Mouse (Mus musculus) hindbrain, embryonic 13.5 days (tissue): ENCODE data around the gene Myo1e. TPM values are rescaled to one million over a fixed set of nuclear protein-coding genes. Genes with fewer than 3 reads are reported as not detected.

ENCODE experiments used
- ATAC-seq: fragments of 200-750 bp; cut with Nextera tagmentation; 2 replicates; pipeline ENCODE4 v1.8.0; 2017; ENCODE audit warnings: moderate TSS enrichment; ENCODE audit not compliant: low FRiP score
- H3K27ac ChIP-seq: fragments of 300-500 bp; sonication (generic); 2 replicates; pipeline ENCODE4 v1.5.1; 2015; ENCODE audit warnings: inconsistent platforms, mild to moderate bottlenecking, moderate library complexity
- H3K27me3 ChIP-seq: fragments of 300-500 bp; sonication (generic); 2 replicates; pipeline ENCODE4 v1.6.1; 2015; ENCODE audit warnings: mild to moderate bottlenecking, inconsistent platforms
- H3K36me3 ChIP-seq: fragments of 300-500 bp; sonication (generic); 2 replicates; pipeline ENCODE4 v1.6.1; 2015; ENCODE audit warnings: mild to moderate bottlenecking, inconsistent platforms
- H3K4me1 ChIP-seq: fragments of 300-500 bp; sonication (generic); replicated peaks from 2 replicates; pipeline ENCODE4 v1.6.1; 2015; ENCODE audit warnings: inconsistent platforms
- H3K4me2 ChIP-seq: fragments of 300-500 bp; sonication (generic); 2 replicates; pipeline ENCODE4 v1.6.1; 2015; ENCODE audit warnings: inconsistent platforms, mild to moderate bottlenecking, moderate library complexity
- H3K4me3 ChIP-seq: fragments of 300-500 bp; sonication (generic); 2 replicates; pipeline ENCODE4 v1.5.1; 2015; ENCODE audit warnings: mild to moderate bottlenecking, inconsistent platforms
- H3K9ac ChIP-seq: fragments of 300-500 bp; sonication (generic); 2 replicates; pipeline ENCODE4 v1.6.1; 2015; ENCODE audit warnings: mild to moderate bottlenecking, inconsistent platforms
- H3K9me3 ChIP-seq: fragments of 300-500 bp; sonication (generic); 2 replicates; pipeline ENCODE4 v1.6.1; 2016; ENCODE audit warnings: inconsistent platforms
- WGBS: fragments of 180-500 bp; shearing (Covaris S2); methylation state at CpG from one replicate; pipeline ENCODE4 v1.1.7; 2015; 5-methylcytosine and 5-hydroxymethylcytosine counted together
- microRNA-seq: library from miRNA; unstranded; fragments of <30 nt; microRNA quantifications from one replicate; pipeline ENCODE4, GENCODE M21; 2016
- polyA plus RNA-seq: library from polyadenylated mRNA; unstranded; fragments of >200 nt; fragmentation: Nextera tagmentation; extraction: Ambion mirVana; gene quantifications from 2 replicates; pipeline ENCODE4 v1.2.1, GENCODE M21; 2015

Gene Myo1e
- polyA plus RNA-seq, 1 experiment from 2014 or later, result 9.2 TPM

GRCm38 (mm10) chr9:70416412-70416811 lies 209.3 kb downstream of the Myo1e start:
- 90% methylated on average over 3 of the region's 3 CpGs for WGBS
- no peak overlapping the region for H3K4me2 ChIP-seq
- no peak overlapping the region for H3K27ac ChIP-seq
- ATAC-seq, result no peak
- H3K9ac ChIP-seq, result no peak overlapping the region
- H3K9me3 ChIP-seq, result no peaks in the 10 kb centered on the region
- H3K27me3 ChIP-seq, result no peaks in the 10 kb centered on the region
- peaks cover 47% of the 10 kb centered on the region for H3K36me3 ChIP-seq
- no peak overlapping the region for H3K4me3 ChIP-seq
- peaks cover 10% of the 10 kb centered on the region for H3K4me1 ChIP-seq

GRCm38 (mm10) chr9:70421257-70422056 lies 214.3 kb downstream of the Myo1e start, which contains the start of gene Ccnb2:
Ccnb2 (minus strand) TSS chr9:70421547.
- H3K36me3 ChIP-seq, result peaks cover 34% of the 10 kb centered on the region
- no peaks in the 10 kb centered on the region for H3K9me3 ChIP-seq
- WGBS, result 3% methylated on average over 45 of the region's 45 CpGs
- peak within 1 kb of the TSS; percentile 95 for H3K4me2 ChIP-seq
- peaks cover 15% of the 10 kb centered on the region for H3K4me1 ChIP-seq
- H3K9ac ChIP-seq, result peak within 1 kb of the TSS; percentile 65
- peak; percentile 96 for ATAC-seq
- peak within 1 kb of the TSS; percentile 51 for H3K4me3 ChIP-seq
- no peaks in the 10 kb centered on the region for H3K27me3 ChIP-seq
- H3K27ac ChIP-seq, result no peak within 1 kb of the TSS

- peaks cover 15% of the 10 kb centered on the region for H3K4me1 ChIP-seq
- no peaks in the 10 kb centered on the region for H3K27me3 ChIP-seq
- no peak for ATAC-seq
- no peak overlapping the region for H3K27ac ChIP-seq
- H3K4me2 ChIP-seq, result no peak overlapping the region
- H3K36me3 ChIP-seq, result peaks cover 44% of the 10 kb centered on the region
- WGBS, result 95% methylated on average over 2 of the region's 2 CpGs
- H3K4me3 ChIP-seq, result no peak overlapping the region
- no peak overlapping the region for H3K9ac ChIP-seq
- no peaks in the 10 kb centered on the region for H3K9me3 ChIP-seq
Measured at GRCm38 (mm10) chr9:70422661-70423060, 215.5 kb downstream of the Myo1e start.

- no peaks in the 10 kb centered on the region for H3K27me3 ChIP-seq
- H3K36me3 ChIP-seq, result peaks cover 77% of the 10 kb centered on the region
- WGBS, result 96% methylated on average over 4 of the region's 4 CpGs
Measured at GRCm38 (mm10) chr9:70439959-70440358, 232.8 kb downstream of the Myo1e start.

DNA sequence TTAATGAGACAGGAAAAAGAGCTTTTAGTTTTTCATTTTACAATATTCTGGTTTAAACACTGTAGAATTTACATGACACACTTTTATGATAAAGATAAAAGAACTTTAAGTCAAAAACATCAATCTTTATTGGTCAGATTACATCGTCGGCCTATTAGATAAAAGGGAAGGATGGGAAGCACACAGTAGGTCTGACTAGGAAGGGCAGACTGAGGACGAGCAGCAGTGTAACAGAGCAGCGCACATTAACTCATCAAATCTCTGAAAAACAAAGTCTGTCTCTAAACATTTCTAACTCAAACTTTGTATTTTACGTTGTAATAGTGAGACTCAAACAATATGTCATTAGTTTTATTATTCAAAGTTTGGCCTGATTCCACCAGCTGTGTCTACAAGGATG lies 241.9 kb downstream of the Myo1e start:
- WGBS, result 96% methylated on average over 5 of the region's 5 CpGs
- Histone ChIP-seq H3K36me3 (peaks cover 47% of the 10 kb centered on the region), H3K27me3 (no peaks in the 10 kb centered on the region), H3K4me3 (no peak overlapping the region), H3K4me1 (no peaks in the 10 kb centered on the region), H3K9me3 (no peaks in the 10 kb centered on the region), H3K4me2 (no peak overlapping the region), H3K9ac (no peak overlapping the region), H3K27ac (no peak overlapping the region)
- no peak for ATAC-seq

More at GRCm38 (mm10) chr9:70439959-70440358, 232.8 kb downstream of the Myo1e start:
- ATAC-seq, result no peak
- no peaks in the 10 kb centered on the region for H3K9me3 ChIP-seq
- H3K4me2 ChIP-seq, result no peak overlapping the region
- no peak overlapping the region for H3K9ac ChIP-seq
- H3K27ac ChIP-seq, result no peak overlapping the region
- no peak overlapping the region for H3K4me3 ChIP-seq
- H3K4me1 ChIP-seq, result no peaks in the 10 kb centered on the region

Small RNAs within 50 kb of the gene (microRNA-seq; reads per million reads assigned to microRNA genes)
- gene Mir5626, result 5.4 reads per million, percentile 16 among the genes with 10 or more reads in this experiment

Other genes with a start within 250 kb of the Myo1e start
- 83.7 and 85.2 TPM in 2 replicates for gene Bnip2, start 217.9 kb upstream of the Myo1e start, polyA plus RNA-seq
- 203 and 205 TPM in 2 replicates for gene Gtf2a2, start 194.8 kb upstream of the Myo1e start, polyA plus RNA-seq
- 0.09 TPM in 1 of 2 replicates, not detected in the other for gene Gcnt3, start 169.3 kb upstream of the Myo1e start, polyA plus RNA-seq
- gene Fam81a, start 64.8 kb upstream of the Myo1e start, polyA plus RNA-seq, result 7.9 and 10.0 TPM in 2 replicates
- gene Ccnb2, start 214.2 kb downstream of the Myo1e start, polyA plus RNA-seq, result 45.3 and 46.7 TPM in 2 replicates